Mouse (Mus musculus): ENCODE data around the gene Yjefn3. TPM values are rescaled to one million over a fixed set of nuclear protein-coding genes. Genes with fewer than 3 reads are reported as not detected.
A peak's percentile ranks its signal among the peaks of the same experiment; 100 is the strongest.

Gene Yjefn3
- total RNA-seq, 2 experiments from 2014 or later: 7.8 to 10.2 TPM

- intact Hi-C loops (cut with DNase I; ENCODE audit: low total_unique reads): no loop called here
Measured at GRCm38 (mm10) chr8:69884141-69884540, 18.4 kb downstream of the Yjefn3 start.

GRCm38 (mm10) chr8:69882833-69883600, 19.5 kb downstream of the Yjefn3 start:
- intact Hi-C loops (cut with DNase I; ENCODE audit: low total_unique reads): no loop called here
- DNase-seq: no peak

More at GRCm38 (mm10) chr8:69884141-69884540, 18.4 kb downstream of the Yjefn3 start:
- no peak for DNase-seq

- DNase-seq: peak; percentile 76
- intact Hi-C loops (cut with DNase I; ENCODE audit: low total_unique reads): no loop called here
Measured at GRCm38 (mm10) chr8:69882021-69882756, 20.3 kb downstream of the Yjefn3 start.

GRCm38 (mm10) chr8:69881261-69881865, 21.1 kb downstream of the Yjefn3 start:
- no peak for DNase-seq
- intact Hi-C loops (cut with DNase I; ENCODE audit: low total_unique reads): no loop called here

- intact Hi-C loops (cut with DNase I; ENCODE audit: low total_unique reads): no loop called here
- no peak for DNase-seq
Measured at GRCm38 (mm10) chr8:69880841-69881240, 21.7 kb downstream of the Yjefn3 start.

- intact Hi-C loops (cut with DNase I; ENCODE audit: low total_unique reads): no loop called here
Measured at GRCm38 (mm10) chr8:69879678-69880077, 22.8 kb downstream of the Yjefn3 start.

GRCm38 (mm10) chr8:69877992-69878391, 24.5 kb downstream of the Yjefn3 start:
- DNase-seq: peak; percentile 62
- intact Hi-C loops (cut with DNase I; ENCODE audit: low total_unique reads): no loop called here

More at GRCm38 (mm10) chr8:69879678-69880077, 22.8 kb downstream of the Yjefn3 start:
- no peak for DNase-seq

- intact Hi-C loops (cut with DNase I; ENCODE audit: low total_unique reads): no loop called here
- DNase-seq: no peak
Measured at GRCm38 (mm10) chr8:69877396-69877795, 25.1 kb downstream of the Yjefn3 start.

GRCm38 (mm10) chr8:69876967-69877366, 25.5 kb downstream of the Yjefn3 start:
- intact Hi-C loops (cut with DNase I; ENCODE audit: low total_unique reads): no loop called here
- peak; percentile 27 for DNase-seq

- intact Hi-C loops (cut with DNase I; ENCODE audit: low total_unique reads): no loop called here
- peak; percentile 57 for DNase-seq
Measured at GRCm38 (mm10) chr8:69876097-69876496, 26.4 kb downstream of the Yjefn3 start.

- peak; percentile 71 for DNase-seq
Measured at GRCm38 (mm10) chr8:69874654-69875053, 27.9 kb downstream of the Yjefn3 start.

GRCm38 (mm10) chr8:69874155-69874554, 28.4 kb downstream of the Yjefn3 start:
- DNase-seq: peak; percentile 54
- intact Hi-C loops (cut with DNase I; ENCODE audit: low total_unique reads): no loop called here

More at GRCm38 (mm10) chr8:69874654-69875053, 27.9 kb downstream of the Yjefn3 start:
- intact Hi-C loops (cut with DNase I; ENCODE audit: low total_unique reads): no loop called here

- intact Hi-C loops (cut with DNase I; ENCODE audit: low total_unique reads): no loop called here
Measured at GRCm38 (mm10) chr8:69870907-69871306, 31.6 kb downstream of the Yjefn3 start.

GRCm38 (mm10) chr8:69870003-69870765, 32.3 kb downstream of the Yjefn3 start:
- no peak for DNase-seq
- intact Hi-C loops (cut with DNase I; ENCODE audit: low total_unique reads): no loop called here

More at GRCm38 (mm10) chr8:69870907-69871306, 31.6 kb downstream of the Yjefn3 start:
- DNase-seq: peak; percentile 22

GRCm38 (mm10) chr8:69867696-69868326, 34.7 kb downstream of the Yjefn3 start:
- DNase-seq: no peak
- intact Hi-C loops (cut with DNase I; ENCODE audit: low total_unique reads): no loop called here

- intact Hi-C loops (cut with DNase I; ENCODE audit: low total_unique reads): no loop called here
- DNase-seq: no peak
Measured at GRCm38 (mm10) chr8:69864180-69864579, 38.3 kb downstream of the Yjefn3 start.

GRCm38 (mm10) chr8:69863387-69864020, 39.0 kb downstream of the Yjefn3 start:
- no peak for DNase-seq
- intact Hi-C loops (cut with DNase I; ENCODE audit: low total_unique reads): no loop called here

- no peak for DNase-seq
- intact Hi-C loops (cut with DNase I; ENCODE audit: low total_unique reads): no loop called here
Measured at GRCm38 (mm10) chr8:69861251-69861650, 41.3 kb downstream of the Yjefn3 start.

GRCm38 (mm10) chr8:69860807-69861206, 41.7 kb downstream of the Yjefn3 start:
- DNase-seq: no peak
- intact Hi-C loops (cut with DNase I; ENCODE audit: low total_unique reads): no loop called here

All from gastrocnemius, postnatal 14 days (tissue).